Mouse (Mus musculus) stomach, embryonic 16.5 days (tissue): ENCODE measurements at regions not wholly inside any gene's neighbourhood (a gene's known extent, or its start where the extent isn't known, plus 50 kb on each side); places are given as distances from the start of the nearest gene placed in this dataset.

Experiments
- ATAC-seq: fragments of 200-750 bp; cut with Nextera tagmentation; 2 replicates; pipeline ENCODE4 v1.8.0; 2017; ENCODE audit warnings: moderate number of reproducible peaks, moderate TSS enrichment; ENCODE audit not compliant: insufficient read depth, low FRiP score
- H3K27ac ChIP-seq: fragments of 300-500 bp; sonication (generic); 2 replicates; pipeline ENCODE4 v1.5.1; 2014; ENCODE audit warnings: low read length
- H3K27me3 ChIP-seq: fragments of 300-500 bp; sonication (generic); 2 replicates; pipeline ENCODE4 v1.6.1; 2014; ENCODE audit warnings: low read length, control low read depth, mixed read lengths; ENCODE audit not compliant: control insufficient read depth, insufficient read depth
- H3K36me3 ChIP-seq: fragments of 300-500 bp; sonication (generic); 2 replicates; pipeline ENCODE4 v1.6.1; 2014; ENCODE audit warnings: low read length; ENCODE audit not compliant: control insufficient read depth, insufficient read depth
- H3K4me1 ChIP-seq: fragments of 300-500 bp; sonication (generic); 2 replicates; pipeline ENCODE4 v1.6.1; 2014; ENCODE audit warnings: low read length, control low read depth, mixed read lengths; ENCODE audit not compliant: control insufficient read depth, insufficient read depth
- H3K4me2 ChIP-seq: fragments of 300-500 bp; sonication (generic); 2 replicates; pipeline ENCODE4 v1.6.1; 2014; ENCODE audit warnings: low read depth, low read length, mixed read lengths
- H3K4me3 ChIP-seq: fragments of 300-500 bp; sonication (generic); replicated peaks from 2 replicates; pipeline ENCODE4 v1.5.1; 2014; ENCODE audit warnings: mild to moderate bottlenecking, low read length
- H3K9ac ChIP-seq: fragments of 300-500 bp; sonication (generic); 2 replicates; pipeline ENCODE4 v1.6.1; 2014; ENCODE audit warnings: low read length
- H3K9me3 ChIP-seq: fragments of 300-500 bp; sonication (generic); replicated peaks from 2 replicates; pipeline ENCODE4 v1.6.1; 2016; ENCODE audit warnings: low read length, control low read depth; ENCODE audit not compliant: control insufficient read depth
- WGBS: fragments of 180-500 bp; shearing (Covaris S2); extraction: QIAGEN DNeasy Blood & Tissue Kit; methylation state at CpG from one replicate; pipeline ENCODE4 v1.1.7; 2014; 5-methylcytosine and 5-hydroxymethylcytosine counted together

- WGBS, result 46% methylated on average over 3 of the region's 3 CpGs
Measured at GRCm38 (mm10) chr2:17841963-17842362, 110.7 kb upstream of the Nebl start.

GRCm38 (mm10) chr2:17841546-17841945, 110.3 kb upstream of the Nebl start:
- WGBS, result 83% methylated on average over 2 of the region's 2 CpGs
- H3K4me1 ChIP-seq, result no peaks in the 10 kb centered on the region
- no peak for ATAC-seq
- H3K36me3 ChIP-seq, result no peaks in the 10 kb centered on the region
- no peak overlapping the region for H3K9ac ChIP-seq
- H3K4me3 ChIP-seq, result no peak overlapping the region
- H3K27ac ChIP-seq, result no peak overlapping the region
- no peaks in the 10 kb centered on the region for H3K27me3 ChIP-seq
- H3K4me2 ChIP-seq, result no peak overlapping the region
- no peaks in the 10 kb centered on the region for H3K9me3 ChIP-seq

More at GRCm38 (mm10) chr2:17841963-17842362, 110.7 kb upstream of the Nebl start:
- H3K27ac ChIP-seq, result no peak overlapping the region
- no peak for ATAC-seq
- no peaks in the 10 kb centered on the region for H3K27me3 ChIP-seq
- no peaks in the 10 kb centered on the region for H3K36me3 ChIP-seq
- H3K4me1 ChIP-seq, result no peaks in the 10 kb centered on the region
- no peak overlapping the region for H3K4me2 ChIP-seq
- no peaks in the 10 kb centered on the region for H3K9me3 ChIP-seq
- H3K9ac ChIP-seq, result no peak overlapping the region
- no peak overlapping the region for H3K4me3 ChIP-seq

GRCm38 (mm10) chr2:17840941-17841498, 109.8 kb upstream of the Nebl start:
- Histone ChIP-seq H3K4me1 (no peaks in the 10 kb centered on the region), H3K27me3 (no peaks in the 10 kb centered on the region), H3K9me3 (no peaks in the 10 kb centered on the region), H3K36me3 (no peaks in the 10 kb centered on the region), H3K4me2 (no peak overlapping the region), H3K9ac (no peak overlapping the region), H3K4me3 (no peak overlapping the region), H3K27ac (no peak overlapping the region)
- 71% methylated on average over 4 of the region's 4 CpGs for WGBS
- no peak for ATAC-seq

GRCm38 (mm10) chr2:17839649-17840048, 108.4 kb upstream of the Nebl start:
- Histone ChIP-seq H3K9ac (no peak overlapping the region), H3K36me3 (no peaks in the 10 kb centered on the region), H3K27ac (no peak overlapping the region), H3K9me3 (no peaks in the 10 kb centered on the region), H3K4me1 (no peaks in the 10 kb centered on the region), H3K27me3 (no peaks in the 10 kb centered on the region), H3K4me3 (no peak overlapping the region), H3K4me2 (no peak overlapping the region)
- ATAC-seq, result no peak
- 83% methylated on average over 4 of the region's 4 CpGs for WGBS

- ATAC-seq, result no peak
- H3K4me3 ChIP-seq, result no peak overlapping the region
- 88% methylated on average over 20 of the region's 20 CpGs for WGBS
Measured at GRCm38 (mm10) chr2:17838859-17839581, 107.8 kb upstream of the Nebl start.

GRCm38 (mm10) chr2:17838381-17838680, 107.1 kb upstream of the Nebl start:
- WGBS, result 78% methylated on average over 7 of the region's 7 CpGs
- H3K27ac ChIP-seq, result no peak overlapping the region
- no peak overlapping the region for H3K4me2 ChIP-seq
- no peak overlapping the region for H3K9ac ChIP-seq
- no peaks in the 10 kb centered on the region for H3K36me3 ChIP-seq
- no peaks in the 10 kb centered on the region for H3K27me3 ChIP-seq
- no peak for ATAC-seq
- H3K4me3 ChIP-seq, result no peak overlapping the region
- H3K9me3 ChIP-seq, result no peaks in the 10 kb centered on the region
- H3K4me1 ChIP-seq, result no peaks in the 10 kb centered on the region

More at GRCm38 (mm10) chr2:17838859-17839581, 107.8 kb upstream of the Nebl start:
- H3K4me2 ChIP-seq, result no peak overlapping the region
- no peaks in the 10 kb centered on the region for H3K36me3 ChIP-seq
- no peaks in the 10 kb centered on the region for H3K4me1 ChIP-seq
- no peak overlapping the region for H3K27ac ChIP-seq
- no peaks in the 10 kb centered on the region for H3K27me3 ChIP-seq
- H3K9me3 ChIP-seq, result no peaks in the 10 kb centered on the region
- H3K9ac ChIP-seq, result no peak overlapping the region

GRCm38 (mm10) chr2:17837541-17838380, 106.5 kb upstream of the Nebl start:
- no peaks in the 10 kb centered on the region for H3K27me3 ChIP-seq
- no peaks in the 10 kb centered on the region for H3K36me3 ChIP-seq
- H3K4me2 ChIP-seq, result no peak overlapping the region
- H3K9me3 ChIP-seq, result peaks cover 3% of the 10 kb centered on the region; the same call in 1 of the 2 replicates
- no peak for ATAC-seq
- no peaks in the 10 kb centered on the region for H3K4me1 ChIP-seq
- H3K27ac ChIP-seq, result no peak overlapping the region
- WGBS, result 79% methylated on average over 14 of the region's 14 CpGs
- no peak overlapping the region for H3K4me3 ChIP-seq
- no peak overlapping the region for H3K9ac ChIP-seq

GRCm38 (mm10) chr2:17832726-17833125, 101.5 kb upstream of the Nebl start:
- no peaks in the 10 kb centered on the region for H3K4me1 ChIP-seq
- peaks cover 4% of the 10 kb centered on the region; the same call in 1 of the 2 replicates for H3K9me3 ChIP-seq
- no peak overlapping the region for H3K9ac ChIP-seq
- WGBS, result 80% methylated on average over 3 of the region's 3 CpGs
- H3K27me3 ChIP-seq, result no peaks in the 10 kb centered on the region
- no peak for ATAC-seq
- H3K27ac ChIP-seq, result no peak overlapping the region
- no peak overlapping the region for H3K4me3 ChIP-seq
- no peak overlapping the region for H3K4me2 ChIP-seq
- no peaks in the 10 kb centered on the region for H3K36me3 ChIP-seq

GRCm38 (mm10) chr2:17830216-17830615, 99.0 kb upstream of the Nebl start:
- ATAC-seq, result no peak

More at GRCm38 (mm10) chr2:17830216-17830615, 99.0 kb upstream of the Nebl start:
- Histone ChIP-seq H3K9me3 (peaks cover 4% of the 10 kb centered on the region; the same call in 1 of the 2 replicates), H3K4me2 (no peak overlapping the region), H3K36me3 (no peaks in the 10 kb centered on the region), H3K27ac (no peak overlapping the region), H3K4me3 (no peak overlapping the region), H3K27me3 (no peaks in the 10 kb centered on the region), H3K9ac (no peak overlapping the region), H3K4me1 (no peaks in the 10 kb centered on the region)
- WGBS, result 81% methylated on average over 5 of the region's 5 CpGs
